Mouse (Mus musculus) heart, embryonic 11.5 days (tissue): ENCODE results near the gene Lonp1. TPM values are rescaled to one million over a fixed set of nuclear protein-coding genes. Genes with fewer than 3 reads are reported as not detected.
"Not testable (repeated sequence)": the region's sequence is repeated elsewhere in the genome, so short reads cannot be mapped to it uniquely, and the experiment has no call there.

ENCODE experiments used
- ATAC-seq: fragments of 200-750 bp; cut with Nextera tagmentation; replicated peaks from 2 replicates; pipeline ENCODE4 v1.8.0; 2017; ENCODE audit warnings: moderate library complexity; ENCODE audit not compliant: insufficient number of reproducible peaks, low FRiP score, low TSS enrichment
- H3K27ac ChIP-seq: fragments of 300-500 bp; sonication (generic); 2 replicates; pipeline ENCODE4 v1.5.1; 2014; ENCODE audit warnings: mild to moderate bottlenecking, low read depth, low read length
- H3K27me3 ChIP-seq: fragments of 300-500 bp; sonication (generic); 2 replicates; pipeline ENCODE4 v1.6.1; 2014; ENCODE audit warnings: mild to moderate bottlenecking, low read length, mixed read lengths; ENCODE audit not compliant: control insufficient read depth, insufficient read depth
- H3K36me3 ChIP-seq: fragments of 300-500 bp; sonication (generic); 2 replicates; pipeline ENCODE4 v1.6.1; 2014; ENCODE audit warnings: mild to moderate bottlenecking, low read length, moderate library complexity, mixed read lengths; ENCODE audit not compliant: control insufficient read depth, insufficient read depth
- H3K4me1 ChIP-seq: fragments of 300-500 bp; sonication (generic); 2 replicates; pipeline ENCODE4 v1.6.1; 2014; ENCODE audit warnings: low read length; ENCODE audit not compliant: control insufficient read depth, insufficient read depth
- H3K4me2 ChIP-seq: fragments of 300-500 bp; sonication (generic); 2 replicates; pipeline ENCODE4 v1.6.1; 2014; ENCODE audit warnings: mild to moderate bottlenecking, moderate library complexity
- H3K4me3 ChIP-seq: fragments of 300-500 bp; sonication (generic); 2 replicates; pipeline ENCODE4 v1.5.1; 2014; ENCODE audit warnings: low read depth, low read length
- H3K9ac ChIP-seq: fragments of 300-500 bp; sonication (generic); 2 replicates; pipeline ENCODE4 v1.6.1; 2014; ENCODE audit warnings: mild to moderate bottlenecking, low read depth, low read length, moderate library complexity
- H3K9me3 ChIP-seq: fragments of 300-500 bp; sonication (generic); replicated peaks from 2 replicates; pipeline ENCODE4 v1.6.1; 2016; ENCODE audit warnings: low read length; ENCODE audit not compliant: control insufficient read depth
- WGBS: fragments of 180-500 bp; shearing (Covaris S2); extraction: QIAGEN DNeasy Blood & Tissue Kit; methylation state at CpG from one replicate; pipeline ENCODE4 v1.1.7; 2014; ENCODE audit not compliant: insufficient replicate concordance; 5-methylcytosine and 5-hydroxymethylcytosine counted together
- polyA plus RNA-seq: library from polyadenylated mRNA; unstranded; fragments of >200 nt; fragmentation: Nextera tagmentation; extraction: Ambion mirVana; gene quantifications from 2 replicates; pipeline ENCODE4 v1.2.1, GENCODE M21; 2014

Lonp1 gene
- polyA plus RNA-seq, 1 experiment from 2014 or later, result 54.1 TPM

DNA sequence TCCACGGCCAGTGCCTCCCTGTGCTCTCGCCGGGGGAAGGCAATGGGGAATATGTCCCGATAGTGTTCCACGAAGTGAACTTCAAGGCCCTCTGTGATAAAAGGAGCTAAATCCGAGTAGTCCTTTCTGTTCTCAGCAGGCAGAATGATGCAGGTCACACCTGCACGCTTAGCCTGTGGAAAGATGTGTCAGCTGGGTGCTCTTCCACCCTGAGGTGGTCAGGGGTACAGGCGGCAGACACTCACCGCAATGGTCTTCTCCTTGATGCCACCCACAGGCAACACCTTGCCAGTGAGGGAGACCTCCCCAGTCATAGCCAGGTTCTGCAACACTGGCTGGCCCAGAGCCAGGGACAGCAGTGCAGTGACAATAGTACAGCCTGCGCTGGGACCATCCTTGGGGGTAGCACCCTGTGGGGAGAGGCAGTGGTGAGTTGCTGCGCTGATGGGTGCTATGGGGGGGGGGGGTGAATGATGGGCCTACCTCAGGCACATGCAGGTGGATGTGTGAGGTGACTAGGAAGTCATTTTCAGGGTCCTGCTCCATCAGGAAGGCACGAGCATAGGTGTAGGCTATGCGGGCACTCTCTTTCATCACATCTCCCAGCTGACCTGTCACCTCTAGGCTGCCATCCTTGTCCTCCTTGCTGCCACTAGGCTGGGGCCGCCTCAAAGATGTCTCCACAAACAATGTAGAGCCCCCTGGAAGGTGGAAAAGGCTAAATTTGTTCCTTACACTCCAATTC lies 12.1 kb downstream of the Lonp1 start:
- Histone ChIP-seq H3K9ac (peak overlapping the region; percentile 95), H3K9me3 (no peaks in the 10 kb centered on the region), H3K4me1 (peaks cover 21% of the 10 kb centered on the region), H3K27ac (no peak overlapping the region), H3K36me3 (peaks cover 19% of the 10 kb centered on the region), H3K4me3 (peak overlapping the region; percentile 75), H3K4me2 (peak overlapping the region; percentile 82), H3K27me3 (no peaks in the 10 kb centered on the region)
- ATAC-seq, result no peak
- WGBS, result 32% methylated on average over 14 of the region's 14 CpGs

DNA sequence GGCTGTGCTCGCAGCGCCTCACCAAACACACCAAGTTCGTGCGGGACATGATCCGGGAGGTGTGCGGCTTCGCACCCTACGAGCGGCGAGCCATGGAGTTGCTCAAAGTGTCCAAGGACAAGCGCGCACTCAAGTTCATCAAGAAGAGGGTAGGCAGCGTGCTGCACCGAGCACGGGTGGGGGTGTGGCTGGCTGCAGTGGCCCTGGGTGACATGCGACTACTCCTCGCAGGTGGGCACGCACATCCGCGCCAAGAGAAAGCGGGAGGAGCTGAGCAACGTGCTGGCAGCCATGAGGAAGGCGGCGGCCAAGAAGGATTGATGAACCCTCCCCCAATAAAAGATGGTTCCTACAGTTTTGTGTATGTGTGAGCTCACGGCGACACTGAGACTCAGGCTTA lies 12.8 kb downstream of the Lonp1 start:
- Histone ChIP-seq H3K4me1 (peaks cover 21% of the 10 kb centered on the region), H3K4me2 (peak overlapping the region; percentile 82), H3K27ac (peak overlapping the region; percentile 88), H3K9ac (peak overlapping the region; percentile 95), H3K36me3 (peaks cover 15% of the 10 kb centered on the region), H3K4me3 (peak overlapping the region; percentile 75)
- ATAC-seq, H3K9me3 ChIP-seq, H3K27me3 ChIP-seq: not testable (repeated sequence)
- 1% methylated on average over 26 of the region's 26 CpGs for WGBS

DNA sequence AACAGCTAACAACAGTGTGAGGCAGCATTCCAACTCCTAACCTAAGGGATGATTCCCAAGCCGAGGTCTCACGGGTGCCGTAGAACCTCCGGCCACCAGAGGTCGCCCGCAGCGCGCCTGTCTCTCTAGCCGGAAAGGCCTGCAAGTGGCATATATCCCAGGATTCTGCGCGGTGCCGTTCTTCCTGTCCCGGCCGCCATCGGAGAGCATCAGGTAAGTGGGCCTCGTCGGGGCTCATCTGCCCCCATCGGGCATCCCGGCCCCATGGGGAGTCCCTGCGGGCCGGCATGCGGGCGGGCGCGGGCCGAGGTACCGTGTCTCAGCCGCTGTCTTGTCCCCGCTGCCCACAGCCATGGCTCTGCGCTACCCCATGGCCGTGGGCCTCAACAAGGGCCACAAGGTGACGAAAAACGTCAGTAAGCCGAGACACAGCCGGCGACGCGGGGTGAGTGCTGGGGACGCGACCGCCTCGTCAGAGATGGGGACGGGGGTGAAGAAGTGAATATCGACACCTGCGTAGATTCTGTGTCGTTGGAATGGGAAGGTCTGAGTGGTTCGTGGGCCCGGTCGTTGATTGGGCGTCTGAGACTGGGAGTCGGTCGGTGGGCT lies 13.3 kb downstream of the Lonp1 start, which contains the start of gene Rpl36:
Rpl36 (plus strand) TSS at position 181 of the 609 bp plus-strand sequence.
- no peaks in the 10 kb centered on the region for H3K9me3 ChIP-seq
- H3K9ac ChIP-seq, result peak within 1 kb of the TSS; percentile 95
- peak within 1 kb of the TSS; percentile 75 for H3K4me3 ChIP-seq
- H3K4me1 ChIP-seq, result peaks cover 26% of the 10 kb centered on the region
- peak; percentile 40; the same call in 1 of the 2 replicates for ATAC-seq
- under 1% methylated on average over 52 of the region's 52 CpGs for WGBS
- peak within 1 kb of the TSS; percentile 88 for H3K27ac ChIP-seq
- peak within 1 kb of the TSS; percentile 82 for H3K4me2 ChIP-seq
- no peaks in the 10 kb centered on the region for H3K27me3 ChIP-seq
- H3K36me3 ChIP-seq, result peaks cover 15% of the 10 kb centered on the region

DNA sequence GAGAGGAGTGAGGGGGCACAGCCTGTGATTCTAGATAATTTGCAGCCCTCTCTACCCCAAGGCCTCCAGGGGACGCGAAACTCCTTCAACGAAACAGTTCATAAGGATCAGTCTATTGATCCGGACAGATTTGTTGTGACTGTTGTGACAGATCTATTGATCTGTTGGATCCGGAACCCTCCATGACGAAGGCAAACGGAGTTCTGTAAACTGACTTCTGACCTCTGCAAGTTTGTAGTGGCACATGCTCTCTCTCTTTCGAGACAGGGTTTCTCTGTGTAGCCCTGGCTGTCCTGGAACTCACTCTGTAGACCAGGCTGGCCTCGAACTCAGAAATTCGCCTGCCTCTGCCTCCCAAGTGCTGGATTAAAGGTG lies 14.1 kb downstream of the Lonp1 start:
- not testable (repeated sequence) for H3K27ac ChIP-seq

DNA sequence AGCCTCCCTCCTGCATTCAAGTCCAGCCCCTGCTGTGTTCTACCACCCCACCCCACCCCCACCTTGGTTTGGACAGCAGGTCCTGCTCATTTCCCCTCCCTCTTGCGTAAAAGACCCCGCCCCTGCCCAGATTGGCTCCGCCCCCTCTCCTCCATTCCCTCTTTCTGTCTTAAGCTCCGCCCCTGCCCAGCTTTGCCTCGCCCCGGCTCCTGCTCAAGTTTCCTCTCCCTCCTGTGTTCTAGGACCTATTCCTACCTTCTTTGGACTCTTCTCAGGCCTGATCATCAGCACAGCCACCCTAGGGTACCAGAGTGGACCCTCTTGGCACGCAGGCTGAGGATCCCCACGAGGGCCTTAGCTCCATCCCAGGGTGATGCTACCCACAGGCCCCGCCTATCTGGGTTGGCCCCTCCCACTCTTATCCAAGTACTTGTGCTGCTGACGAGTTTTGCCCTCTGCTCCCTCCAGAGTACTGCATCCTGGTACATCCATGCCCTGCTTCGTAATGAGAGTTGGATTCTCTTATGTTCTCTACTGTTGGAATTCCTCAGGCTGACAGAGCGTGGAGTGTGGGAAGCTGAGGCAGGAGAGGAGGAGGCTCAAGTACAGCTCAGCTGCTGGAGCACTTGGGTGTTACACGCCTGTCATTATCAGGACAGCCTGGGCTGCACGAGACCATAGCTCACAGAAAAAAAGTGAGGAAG lies 14.7 kb downstream of the Lonp1 start:
- Histone ChIP-seq H3K9me3 (no peaks in the 10 kb centered on the region), H3K4me3 (peak overlapping the region; percentile 21; the same call in 1 of the 2 replicates), H3K9ac (no peak overlapping the region), H3K4me2 (peak overlapping the region; percentile 40), H3K27ac (no peak overlapping the region), H3K36me3 (peaks cover 9% of the 10 kb centered on the region), H3K27me3 (no peaks in the 10 kb centered on the region), H3K4me1 (peaks cover 31% of the 10 kb centered on the region)
- WGBS, result 10% methylated on average over 14 of the region's 14 CpGs
- ATAC-seq, result 0 out of 2 replicates have a peak, but pooled peaks have one; percentile 8

More for the DNA sequence above, 14.1 kb downstream of the Lonp1 start:
- Histone ChIP-seq H3K36me3 (peaks cover 11% of the 10 kb centered on the region), H3K4me1 (peaks cover 31% of the 10 kb centered on the region)
- ATAC-seq, H3K27me3 ChIP-seq, H3K9me3 ChIP-seq, H3K9ac ChIP-seq, H3K4me3 ChIP-seq, H3K4me2 ChIP-seq: not testable (repeated sequence)
- WGBS, result 68% methylated on average over 10 of the region's 10 CpGs

DNA sequence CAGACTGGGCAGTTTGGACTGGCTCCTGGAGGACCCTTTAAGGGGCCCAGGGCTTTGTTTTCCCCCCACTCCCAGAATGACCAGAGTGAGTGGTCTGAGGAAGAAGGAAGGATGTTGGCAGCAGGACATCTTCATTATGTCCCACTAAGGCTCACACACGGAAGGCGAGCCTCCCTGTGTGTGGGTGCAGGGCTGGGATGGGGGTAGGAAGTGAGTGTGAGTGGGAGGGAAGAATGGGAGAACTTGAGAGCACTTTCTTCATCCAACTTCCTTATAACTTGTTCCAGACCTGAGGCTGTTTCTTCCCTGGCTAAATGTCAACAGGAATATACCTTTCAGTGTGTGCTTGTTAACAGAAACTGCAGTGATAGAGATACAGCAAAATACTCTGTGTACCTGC lies 15.4 kb downstream of the Lonp1 start:
- 0 out of 2 replicates have a peak overlapping the region, but pooled peaks have one; percentile 22 for H3K4me2 ChIP-seq
- H3K27ac ChIP-seq, result no peak overlapping the region
- no peak for ATAC-seq
- peaks cover 16% of the 10 kb centered on the region for H3K36me3 ChIP-seq
- H3K9ac ChIP-seq, result no peak overlapping the region
- peaks cover 31% of the 10 kb centered on the region for H3K4me1 ChIP-seq
- H3K9me3 ChIP-seq, result no peaks in the 10 kb centered on the region
- H3K4me3 ChIP-seq, result peak overlapping the region; percentile 5; the same call in 1 of the 2 replicates
- H3K27me3 ChIP-seq, result no peaks in the 10 kb centered on the region
- WGBS, result 66% methylated on average over 2 of the region's 2 CpGs

DNA sequence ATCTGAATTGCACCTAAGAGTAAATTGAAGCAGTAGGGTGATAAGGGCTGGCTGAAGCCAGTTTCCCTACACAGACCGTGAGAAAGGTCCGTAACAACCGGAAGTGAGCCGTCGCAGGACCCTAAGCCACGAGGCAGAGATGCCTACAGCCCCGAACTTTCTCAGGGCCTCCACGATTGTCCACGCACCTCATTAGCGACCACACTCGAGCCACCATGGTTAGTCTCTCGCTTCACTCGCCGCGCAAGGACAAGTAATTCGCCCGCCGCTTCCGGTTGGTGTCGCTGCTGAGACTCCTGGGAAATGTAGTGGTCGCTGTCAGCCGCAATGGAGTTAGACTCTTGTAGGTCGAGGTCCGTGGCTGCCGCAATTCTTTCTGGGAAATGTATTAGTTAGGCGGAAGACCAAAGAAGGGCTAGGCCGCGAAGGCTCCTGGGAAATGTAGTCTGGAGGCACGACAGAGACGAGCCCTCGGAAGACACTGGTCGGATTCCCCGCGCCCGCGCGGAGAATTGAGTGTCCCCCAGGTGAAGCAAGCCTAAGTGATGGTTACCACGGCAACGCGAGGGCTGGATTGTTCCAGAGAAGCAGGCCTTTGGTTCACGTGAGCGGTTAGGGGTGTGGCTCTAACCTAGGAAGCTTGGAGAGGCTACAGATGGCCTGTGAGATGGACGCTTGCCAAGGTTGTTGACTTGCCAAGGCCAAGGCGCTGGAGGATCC lies 17.1 kb downstream of the Lonp1 start, which contains the start of gene 2410015M20Rik:
2410015M20Rik (minus strand) TSS at position 320 of the 720 bp plus-strand sequence.
- no peaks in the 10 kb centered on the region for H3K9me3 ChIP-seq
- H3K27ac ChIP-seq, result peak within 1 kb of the TSS; percentile 74
- peaks cover 26% of the 10 kb centered on the region for H3K36me3 ChIP-seq
- ATAC-seq, result peak; percentile 84
- peak within 1 kb of the TSS; percentile 75 for H3K4me3 ChIP-seq
- peaks cover 25% of the 10 kb centered on the region for H3K4me1 ChIP-seq
- H3K9ac ChIP-seq, result peak within 1 kb of the TSS; percentile 88
- peak within 1 kb of the TSS; percentile 71 for H3K4me2 ChIP-seq
- no peaks in the 10 kb centered on the region for H3K27me3 ChIP-seq
- WGBS, result under 1% methylated on average over 44 of the region's 44 CpGs

DNA sequence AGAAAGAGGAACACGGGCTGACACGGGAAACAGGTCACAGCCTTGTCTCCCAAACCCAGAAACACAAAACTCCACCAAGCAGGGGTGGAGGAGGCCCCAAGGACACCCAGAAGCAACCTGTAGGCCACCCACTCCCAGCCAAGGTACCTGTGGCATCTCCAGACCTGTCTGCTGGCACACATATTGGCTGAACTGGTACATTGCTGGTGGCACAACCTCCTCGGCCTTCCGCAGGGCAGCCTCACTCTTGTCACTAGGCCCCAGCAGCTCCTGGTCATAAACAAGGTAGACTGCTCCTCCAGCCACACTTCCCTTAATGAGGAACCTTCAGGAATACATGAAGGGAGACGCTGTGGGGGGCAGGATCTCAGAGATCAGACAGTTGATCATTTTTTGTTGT lies 18.0 kb downstream of the Lonp1 start:
- Histone ChIP-seq H3K9ac (peak overlapping the region; percentile 88), H3K36me3 (peaks cover 36% of the 10 kb centered on the region), H3K4me1 (peaks cover 19% of the 10 kb centered on the region), H3K27me3 (no peaks in the 10 kb centered on the region), H3K9me3 (no peaks in the 10 kb centered on the region), H3K4me3 (peak overlapping the region; percentile 75), H3K27ac (peak overlapping the region; percentile 74; the same call in 1 of the 2 replicates), H3K4me2 (peak overlapping the region; percentile 71)
- no peak for ATAC-seq
- 63% methylated on average over 5 of the region's 5 CpGs for WGBS
